Mouse (Mus musculus) layer of hippocampus, postnatal 14 days (tissue): ENCODE results near the gene Mcfd2. TPM values are rescaled to one million over a fixed set of nuclear protein-coding genes. Genes with fewer than 3 reads are reported as not detected.

ENCODE experiments used
- DNase-seq, 2 experiments: peaks; one replicate each; pipeline ENCODE4 v3.0.0; 2021 to 2022; ENCODE audit warnings: low spot score in 2 of 2, mixed read lengths in 1 of 2
- total RNA-seq, 2 experiments: library from RNA; stranded (reverse); gene quantifications; 2 replicates each; pipeline ENCODE4 v1.2.3; 2021

The Mcfd2 gene
- total RNA-seq, 2 experiments from 2014 or later = 36.9 to 45.0 TPM

DNA sequence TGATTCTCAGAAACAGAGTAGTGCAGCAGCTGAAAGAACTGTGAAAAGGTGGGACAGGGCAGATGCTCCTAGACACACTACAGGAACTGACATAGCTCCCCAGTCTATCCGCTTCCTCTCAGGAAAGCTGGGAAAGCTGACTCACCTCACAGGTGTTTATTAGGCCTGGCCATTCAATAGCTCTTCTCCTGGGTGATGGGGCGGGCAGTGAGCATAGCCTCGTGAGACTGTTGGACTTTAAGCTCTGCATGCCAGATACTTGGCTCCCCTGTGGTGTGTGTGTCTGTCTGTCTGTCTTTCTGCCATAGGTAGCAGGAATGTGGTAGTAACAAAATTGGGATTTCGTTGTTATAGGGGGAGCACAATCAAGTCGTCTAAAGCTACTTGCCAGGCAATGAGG is 23.6 kb upstream of the Mcfd2 start:
- DNase-seq = no peak

DNA sequence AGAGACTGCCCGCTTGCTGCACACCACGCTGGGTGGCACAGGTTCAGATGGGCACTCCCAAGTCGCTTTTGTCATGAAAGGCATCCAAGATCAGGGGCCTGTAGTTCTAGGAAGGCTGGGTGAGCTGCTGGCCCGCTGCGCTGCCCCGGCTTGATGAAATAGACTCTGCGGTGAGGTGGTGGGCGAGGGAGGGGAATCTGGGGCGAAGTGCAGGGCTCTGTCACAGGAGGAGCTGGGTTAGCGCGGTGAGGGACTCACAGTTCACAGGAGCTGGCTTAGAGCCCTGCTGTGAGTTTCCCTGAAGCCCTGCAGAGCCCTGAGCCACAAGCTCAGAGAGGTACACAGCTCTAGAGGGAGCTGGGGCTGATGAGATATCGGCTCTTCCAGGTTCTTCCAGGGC is 22.4 kb upstream of the Mcfd2 start:
- no peak for DNase-seq

GRCm38 (mm10) chr17:87287197-87287777 is 21.6 kb upstream of the Mcfd2 start:
- DNase-seq = no peak

GRCm38 (mm10) chr17:87286481-87287143 is 20.9 kb upstream of the Mcfd2 start:
- DNase-seq = no peak

- no peak for DNase-seq
Observed at GRCm38 (mm10) chr17:87285731-87286465, 20.2 kb upstream of the Mcfd2 start.

DNA sequence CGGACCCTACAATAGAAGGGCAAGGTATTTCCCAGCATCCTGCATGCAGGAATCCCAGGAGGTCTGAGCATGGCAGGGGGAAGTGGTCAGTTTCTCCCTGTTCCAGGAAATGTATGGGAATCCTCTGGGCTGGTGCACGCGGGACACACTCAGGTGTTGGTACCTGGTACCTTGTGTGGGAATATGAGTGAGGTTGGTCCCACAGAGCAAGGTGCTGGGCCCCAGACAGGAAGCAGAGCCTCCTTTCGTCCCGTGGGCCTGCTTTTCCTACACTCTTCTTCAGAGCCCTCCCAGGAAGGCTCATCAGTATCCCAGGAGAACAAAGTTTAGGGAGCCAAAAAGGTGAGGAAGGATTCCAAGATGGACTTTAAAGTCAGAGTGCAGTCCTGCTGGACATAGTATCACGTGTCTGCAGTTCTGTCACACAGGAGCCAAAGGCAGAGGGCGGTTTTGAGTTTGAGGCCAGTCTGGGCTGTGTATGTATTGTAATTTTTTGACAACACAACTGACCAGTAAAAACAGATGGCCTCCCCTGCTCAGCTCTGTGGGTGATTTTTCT is 18.8 kb upstream of the Mcfd2 start:
- no peak for DNase-seq

DNA sequence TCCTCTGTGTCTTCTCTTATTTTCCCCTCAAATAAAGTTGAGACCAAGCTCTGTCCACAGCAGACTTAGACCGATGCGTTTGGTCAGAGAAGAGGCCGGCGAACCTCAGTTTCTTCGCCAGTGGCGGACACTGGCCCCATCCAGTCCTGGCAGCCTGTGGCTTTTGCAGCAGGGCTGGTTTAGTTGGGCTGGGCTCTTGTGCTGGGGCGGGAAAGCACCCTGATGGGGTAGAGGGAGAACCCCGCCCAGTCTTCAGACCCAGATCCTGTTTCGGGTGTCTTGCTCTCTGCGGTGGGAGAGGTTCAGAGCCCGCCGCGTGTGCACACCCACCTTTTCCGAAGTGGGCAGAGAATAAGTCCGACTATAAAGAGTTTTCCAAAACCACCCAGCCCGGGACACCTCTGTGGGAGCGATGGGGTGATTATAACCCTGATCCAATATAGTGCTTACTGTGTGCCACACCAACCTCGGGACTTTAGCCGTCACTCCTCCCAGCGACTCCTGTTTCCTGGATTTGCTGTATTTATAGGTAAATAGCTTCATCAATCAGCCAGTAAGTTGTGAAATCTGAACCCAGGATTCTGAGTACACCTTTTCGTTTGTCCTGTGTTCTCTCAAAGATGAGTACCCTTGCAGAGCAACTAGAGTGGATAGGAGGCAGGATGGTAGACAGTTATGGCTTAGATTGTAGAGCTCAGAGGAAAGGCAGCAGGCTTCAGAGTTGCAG is 18.2 kb upstream of the Mcfd2 start:
- DNase-seq = no peak

- peak in 1 of 2 experiments; percentile 20 for DNase-seq
Observed at GRCm38 (mm10) chr17:87283055-87283754, 17.5 kb upstream of the Mcfd2 start.

DNA sequence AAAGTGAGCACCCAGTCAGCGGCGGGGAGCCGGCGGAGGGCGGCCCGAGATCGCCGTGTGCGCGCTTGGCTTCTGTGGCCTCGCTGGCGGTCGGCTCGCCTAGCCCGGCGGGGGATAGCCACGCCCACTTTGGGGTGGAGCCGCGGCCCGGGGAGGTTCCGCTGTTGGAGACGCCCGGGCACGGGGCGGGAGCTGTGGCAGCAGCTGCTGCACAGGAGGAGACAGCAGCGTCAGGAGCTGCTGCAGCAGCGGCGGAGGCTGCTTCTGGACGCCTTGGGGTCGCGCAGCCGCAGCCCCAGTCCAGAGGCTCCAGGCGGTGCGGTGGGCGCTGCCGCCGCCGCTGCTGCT is 16.9 kb upstream of the Mcfd2 start, which contains the start of gene Ttc7:
Gene Ttc7 (plus strand): TSS at position 181 of the 348 bp plus-strand sequence.
- DNase-seq = peak; percentile 89 to 94

DNA sequence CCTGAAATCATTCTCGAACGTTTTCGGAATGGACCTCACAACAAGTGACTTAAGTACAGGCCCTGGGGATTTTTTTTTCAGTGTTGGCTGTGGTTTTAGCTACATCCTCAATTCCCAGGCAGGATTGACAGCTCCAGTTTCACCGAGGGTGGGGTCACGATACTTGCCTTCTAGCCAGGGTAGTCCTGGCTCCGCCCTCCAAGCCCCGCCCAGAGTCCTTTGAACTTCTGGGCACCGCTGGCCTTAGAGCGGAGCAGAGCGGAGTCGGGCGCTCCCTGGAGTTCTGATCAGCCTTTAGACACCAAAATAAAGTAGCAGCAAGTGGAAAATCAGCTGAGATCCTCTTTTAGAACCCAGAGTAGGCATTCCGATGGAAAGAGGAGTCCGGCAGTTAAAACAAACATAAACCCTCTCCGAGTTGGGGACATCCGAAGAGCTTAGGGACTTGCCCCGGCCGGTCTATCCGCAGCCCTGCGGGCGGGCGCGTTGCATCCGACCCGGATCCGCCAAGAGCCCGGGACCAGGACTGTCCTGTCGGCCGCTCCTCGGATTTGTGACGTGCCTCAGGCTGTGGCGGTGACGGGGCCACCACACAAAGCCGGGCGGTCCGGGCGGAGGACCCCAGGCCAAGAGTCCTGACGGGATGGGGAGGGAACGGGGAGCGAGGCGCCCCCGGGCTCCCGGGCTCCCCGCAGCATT is 16.4 kb upstream of the Mcfd2 start:
- peak; percentile 56 to 74 for DNase-seq

DNA sequence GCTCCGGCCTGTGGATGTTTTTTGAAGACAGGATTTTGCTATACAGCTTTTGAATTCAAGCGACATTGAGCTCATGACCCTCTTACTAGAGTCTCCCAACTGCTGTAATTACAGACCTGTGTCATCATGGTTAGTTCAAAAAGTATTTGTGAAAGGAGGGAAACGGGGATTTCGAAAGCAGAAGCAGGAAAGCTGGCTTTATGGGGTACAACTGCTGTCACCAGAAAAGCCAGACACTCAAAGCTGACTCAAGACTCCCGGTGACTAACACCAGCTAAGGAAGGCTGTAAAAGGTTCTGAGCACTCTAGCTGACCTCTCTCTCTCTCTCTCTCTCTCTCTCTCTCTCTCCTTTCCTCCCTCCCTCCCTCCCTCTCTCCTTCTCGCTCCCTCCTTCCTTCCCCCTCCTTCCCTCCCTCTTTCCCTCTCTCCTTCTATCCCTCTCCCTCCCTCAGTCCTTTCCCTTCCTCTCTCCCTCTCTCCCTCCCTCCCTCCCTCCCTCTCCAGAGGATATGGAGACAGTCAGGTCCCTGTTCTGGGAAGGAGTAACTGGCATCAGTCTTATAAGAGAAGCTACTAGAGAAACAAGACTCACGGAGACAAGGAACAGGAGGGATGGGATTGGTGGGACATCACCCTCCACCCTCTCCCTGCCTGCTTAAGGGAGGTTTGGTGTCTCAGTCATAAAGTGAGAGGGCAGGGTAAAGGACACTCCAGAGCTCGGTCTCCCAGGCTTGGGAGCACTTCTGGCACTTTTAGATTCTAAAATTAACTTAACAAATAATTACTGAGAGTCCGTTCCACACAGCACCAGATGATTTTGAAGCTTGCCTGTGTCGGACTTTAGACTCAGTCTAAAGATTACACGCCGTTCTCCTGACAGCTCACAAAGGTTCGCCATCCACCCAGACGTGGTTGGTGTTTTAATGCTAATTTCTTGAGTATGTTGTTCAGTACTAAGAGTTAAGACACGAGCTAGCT is 9.9 kb upstream of the Mcfd2 start:
- no peak for DNase-seq

DNA sequence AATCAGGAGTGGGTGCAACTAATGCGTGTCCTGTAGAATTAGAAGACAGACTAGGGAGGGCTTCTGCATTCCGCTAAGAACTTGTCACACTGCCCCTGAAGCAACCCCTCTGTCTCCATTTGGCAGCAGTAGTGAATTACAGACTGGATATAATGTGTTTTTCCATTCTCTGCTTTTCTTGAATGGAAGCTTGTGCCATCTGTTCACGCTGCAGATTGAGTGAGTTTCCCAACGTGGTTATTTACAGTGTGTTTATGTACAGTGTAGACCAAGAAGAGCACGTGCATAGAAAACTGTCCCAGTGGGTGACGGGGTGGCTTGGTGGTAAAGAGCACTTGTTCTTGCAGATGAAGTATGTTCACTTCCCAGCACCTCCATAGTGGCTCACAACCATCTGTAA is 3.7 kb upstream of the Mcfd2 start:
- no peak for DNase-seq

GRCm38 (mm10) chr17:87264927-87265791 is 576 bp downstream of the Mcfd2 start:
- DNase-seq = peak in 1 of 2 experiments; percentile 26

DNA sequence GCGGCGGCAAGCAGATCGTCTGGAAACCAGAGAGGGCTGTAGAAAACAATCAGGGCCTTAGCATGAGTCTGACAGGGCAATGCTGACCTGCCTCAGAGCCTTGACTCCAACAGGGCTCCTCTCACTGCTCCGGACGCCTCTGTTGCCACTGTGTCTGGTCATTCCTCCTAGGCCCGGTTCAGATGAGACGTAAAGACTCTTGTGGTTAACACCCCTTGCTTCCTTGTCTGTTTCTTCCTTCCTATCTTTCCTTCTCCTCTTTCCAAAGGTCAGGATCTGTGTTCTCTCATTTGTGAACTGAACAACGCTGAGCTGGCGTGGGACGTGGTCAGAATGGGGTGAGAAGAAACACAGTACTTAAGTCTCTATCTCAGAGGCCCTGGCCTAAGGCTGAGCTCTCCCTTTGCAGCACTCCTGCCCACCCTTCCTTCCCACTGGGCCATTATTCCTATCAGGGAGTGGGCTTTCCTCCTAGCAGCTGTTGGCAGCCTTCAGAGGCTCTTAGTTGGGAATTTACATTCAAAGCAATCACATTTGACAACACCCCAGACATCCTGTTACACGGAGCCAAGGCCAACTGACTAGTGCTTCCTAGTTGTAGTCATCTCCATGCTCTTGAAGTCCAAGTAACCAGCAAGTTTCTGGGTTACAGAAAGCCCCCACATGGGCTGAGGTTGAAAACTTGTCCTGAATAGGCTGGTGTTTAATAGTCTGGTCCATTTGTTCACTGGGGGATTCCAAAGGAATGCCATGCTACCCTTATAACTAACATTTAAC is 1.5 kb downstream of the Mcfd2 start:
- no peak for DNase-seq

- DNase-seq = no peak
Observed at GRCm38 (mm10) chr17:87263401-87263800, 2.3 kb downstream of the Mcfd2 start.

- no peak for DNase-seq
Observed at GRCm38 (mm10) chr17:87255672-87256071, 10.1 kb downstream of the Mcfd2 start.

- DNase-seq = no peak
Observed at GRCm38 (mm10) chr17:87254384-87254783, 11.4 kb downstream of the Mcfd2 start.
